Mouse (Mus musculus): ENCODE measurements at regions not wholly inside any gene's neighbourhood (a gene's known extent, or its start where the extent isn't known, plus 50 kb on each side); places are given as distances from the start of the nearest gene placed in this dataset.

DNA sequence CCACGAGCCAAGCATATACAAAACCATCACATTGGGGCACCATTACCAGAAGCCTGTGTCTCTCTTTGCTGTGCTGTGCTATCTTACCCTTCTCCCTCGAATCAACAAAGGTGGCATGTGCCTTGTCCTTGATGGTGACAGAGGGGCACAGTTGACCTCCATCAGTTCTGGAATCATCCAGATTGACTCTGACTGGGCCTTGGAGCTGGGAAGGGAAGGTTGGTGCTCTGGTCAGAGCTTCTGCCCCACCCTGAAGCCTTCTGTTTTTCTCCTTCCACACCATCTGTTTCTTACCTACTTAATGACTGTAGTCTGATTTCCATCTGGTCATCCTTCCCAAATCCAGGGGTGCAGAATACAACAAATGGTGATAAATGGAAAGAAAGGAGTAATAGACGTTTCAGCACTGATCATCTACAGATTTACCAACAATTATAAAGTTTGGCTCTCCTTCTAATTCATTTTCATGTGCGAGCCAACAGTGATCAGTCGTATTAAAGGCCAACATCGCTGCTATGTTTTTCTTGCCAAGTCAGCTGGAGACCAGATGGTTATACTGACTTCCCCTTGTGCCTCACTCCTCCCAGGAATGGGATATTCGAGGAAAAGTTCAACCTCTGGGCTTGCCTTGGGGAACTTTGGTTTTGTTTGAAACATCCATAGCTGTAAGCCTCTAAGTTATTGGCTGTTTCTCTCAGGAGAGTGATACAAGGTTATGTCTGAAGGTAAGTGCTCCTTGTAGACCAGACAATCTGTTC is 55.1 kb upstream of the Kcnj15 start:
- Histone ChIP-seq H3K27me3 (ENCODE audit: insufficient read depth, poor library complexity, severe bottlenecking) (no peaks in the 10 kb centered on the region), H3K27ac (no peak overlapping the region), H3K36me3 (no peaks in the 10 kb centered on the region), H3K9me3 (no peaks in the 10 kb centered on the region), H3K4me3 (no peak overlapping the region), H3K4me1 (replicated peaks) (peaks cover 7% of the 10 kb centered on the region; the same call in 1 of the 2 replicates)
- 75% methylated on average over 7 of the region's 7 CpGs for WGBS
- DNase-seq (ENCODE audit: low spot score) = no peak

GRCm38 (mm10) chr16:95203026-95203425 is 54.3 kb upstream of the Kcnj15 start:
- Histone ChIP-seq H3K9me3 (no peaks in the 10 kb centered on the region), H3K27me3 (ENCODE audit: insufficient read depth, poor library complexity, severe bottlenecking) (no peaks in the 10 kb centered on the region), H3K4me3 (no peak overlapping the region), H3K27ac (no peak overlapping the region), H3K36me3 (no peaks in the 10 kb centered on the region), H3K4me1 (replicated peaks) (peaks cover 7% of the 10 kb centered on the region; the same call in 1 of the 2 replicates)
- WGBS = 88% methylated on average over 3 of the region's 3 CpGs
- no peak for DNase-seq (ENCODE audit: low spot score)

- 81% methylated on average over 3 of the region's 3 CpGs for WGBS
- no peak for DNase-seq (ENCODE audit: low spot score)
- no peaks in the 10 kb centered on the region for H3K27me3 ChIP-seq (ENCODE audit: insufficient read depth, poor library complexity, severe bottlenecking)
- no peak overlapping the region for H3K27ac ChIP-seq
- peaks cover 2% of the 10 kb centered on the region; the same call in 1 of the 2 replicates for H3K4me1 ChIP-seq (replicated peaks)
- no peaks in the 10 kb centered on the region for H3K36me3 ChIP-seq
- no peak overlapping the region for H3K4me3 ChIP-seq
- H3K9me3 ChIP-seq = no peaks in the 10 kb centered on the region
These were observed 53.6 kb upstream of the Kcnj15 start for GRCm38 (mm10) chr16:95203790-95204189.

- H3K4me1 ChIP-seq (replicated peaks) = no peaks in the 10 kb centered on the region
- H3K4me3 ChIP-seq = no peak overlapping the region
- no peaks in the 10 kb centered on the region for H3K36me3 ChIP-seq
- H3K27ac ChIP-seq = no peak overlapping the region
- DNase-seq (ENCODE audit: low spot score) = no peak
- H3K27me3 ChIP-seq (ENCODE audit: insufficient read depth, poor library complexity, severe bottlenecking) = no peaks in the 10 kb centered on the region
- H3K9me3 ChIP-seq = no peaks in the 10 kb centered on the region
- 93% methylated on average over 6 of the region's 6 CpGs for WGBS
These were observed 52.9 kb upstream of the Kcnj15 start for GRCm38 (mm10) chr16:95204507-95204906.

- Histone ChIP-seq H3K27ac (no peak overlapping the region), H3K4me3 (no peak overlapping the region), H3K9me3 (no peaks in the 10 kb centered on the region), H3K27me3 (ENCODE audit: insufficient read depth, poor library complexity, severe bottlenecking) (no peaks in the 10 kb centered on the region), H3K36me3 (no peaks in the 10 kb centered on the region), H3K4me1 (replicated peaks) (no peaks in the 10 kb centered on the region)
- WGBS = 83% methylated on average over 5 of the region's 5 CpGs
- no peak for DNase-seq (ENCODE audit: low spot score)
These were observed 50.9 kb upstream of the Kcnj15 start for GRCm38 (mm10) chr16:95206445-95206844.

GRCm38 (mm10) chr16:95207547-95207946 is 49.8 kb upstream of the Kcnj15 start:
- no peaks in the 10 kb centered on the region for H3K36me3 ChIP-seq
- DNase-seq (ENCODE audit: low spot score) = no peak
- 74% methylated on average over 6 of the region's 6 CpGs for WGBS
- H3K27me3 ChIP-seq (ENCODE audit: insufficient read depth, poor library complexity, severe bottlenecking) = no peaks in the 10 kb centered on the region
- no peaks in the 10 kb centered on the region for H3K9me3 ChIP-seq
- H3K4me1 ChIP-seq (replicated peaks) = no peaks in the 10 kb centered on the region
- H3K4me3 ChIP-seq = no peak overlapping the region
- no peak overlapping the region for H3K27ac ChIP-seq

All from hindbrain, embryonic 10.5 days (tissue).